Mouse (Mus musculus) yolk sac, embryonic 10.5 days (tissue): ENCODE measurements around the gene Bsn.
"Not testable (repeated sequence)": the region's sequence is repeated elsewhere in the genome, so short reads cannot be mapped to it uniquely, and the experiment has no call there.

Source experiments
- DNase-seq: peaks from one replicate; pipeline ENCODE4 v3.0.0-alpha.2; 2017; ENCODE audit warnings: low spot score

Bsn gene

DNA sequence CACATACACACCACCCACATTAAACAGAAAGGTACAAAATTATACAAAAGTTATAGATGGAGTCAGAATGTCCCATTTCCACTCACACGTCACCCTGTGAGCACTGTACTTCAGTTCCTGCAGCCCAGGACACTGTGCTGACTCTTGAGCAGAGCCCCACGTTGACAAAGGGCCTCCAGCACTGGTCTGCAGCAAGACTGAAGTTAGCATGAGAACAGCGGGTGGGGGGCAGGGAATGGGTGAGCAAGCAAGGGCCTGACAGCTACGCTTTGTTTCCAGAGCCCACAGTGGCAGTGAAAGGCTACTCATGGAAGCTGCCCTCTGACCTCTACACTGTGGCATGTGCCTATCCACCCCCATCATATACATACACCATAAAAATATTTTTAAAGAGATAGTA, 40.4 kb downstream of the Bsn start:
- no peak for DNase-seq

DNA sequence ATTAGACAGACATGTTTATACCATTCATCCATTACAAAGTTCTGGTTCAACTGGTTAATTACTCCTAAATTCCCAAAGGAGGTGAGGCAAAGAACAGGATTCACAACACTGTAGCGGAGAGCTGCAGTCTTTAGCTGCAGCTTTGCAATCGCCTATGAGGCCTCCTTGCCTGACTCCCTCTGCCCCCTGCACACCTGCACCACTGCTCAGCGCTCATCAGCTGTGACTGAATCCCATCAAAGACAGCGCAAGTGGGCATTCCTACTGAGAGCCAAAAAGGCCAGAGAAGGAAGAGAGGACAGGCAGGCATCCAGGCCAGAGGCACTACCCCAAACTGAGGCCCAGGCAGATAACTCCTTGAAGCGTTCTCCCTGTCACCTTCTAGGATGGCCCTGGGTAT, 42.6 kb downstream of the Bsn start:
- no peak for DNase-seq

DNA sequence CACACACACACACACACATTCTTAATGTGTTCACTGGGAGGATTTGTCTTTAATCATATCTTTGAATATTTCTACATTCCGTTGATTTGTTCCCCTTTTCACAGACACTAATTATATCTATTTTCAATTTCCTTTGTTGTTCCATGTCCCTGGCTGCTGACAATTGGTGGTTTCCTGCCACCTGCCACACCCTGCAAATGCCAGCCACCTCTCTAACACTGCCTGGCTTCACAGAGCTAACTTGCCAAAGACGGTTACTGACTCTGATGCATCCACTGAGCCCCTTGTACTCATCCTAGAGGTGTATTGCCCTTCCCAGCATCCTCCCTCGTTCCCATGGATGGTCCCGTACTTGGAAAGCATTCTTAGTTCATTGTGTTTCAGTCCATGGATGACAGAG, 43.7 kb downstream of the Bsn start:
- DNase-seq, result no peak

DNA sequence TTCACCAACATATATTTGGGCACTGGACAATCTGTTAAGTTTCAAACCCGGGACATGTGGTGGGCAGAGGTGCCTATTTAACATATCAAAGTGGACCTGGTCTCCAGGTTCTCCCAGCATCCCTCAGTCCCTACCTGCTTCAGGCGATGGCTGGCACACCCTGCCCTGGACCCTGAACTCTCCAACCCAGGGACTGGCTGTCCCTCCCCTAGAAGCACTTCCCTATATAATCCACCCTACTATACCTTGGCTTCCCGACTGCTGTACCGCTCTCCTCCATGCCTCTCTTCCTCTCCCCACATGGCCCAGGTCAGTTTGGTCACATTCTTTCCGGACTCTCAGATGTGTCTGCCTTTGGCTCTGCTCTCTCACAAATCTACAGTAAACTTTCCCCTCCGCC, 44.4 kb downstream of the Bsn start:
- no peak for DNase-seq

DNA sequence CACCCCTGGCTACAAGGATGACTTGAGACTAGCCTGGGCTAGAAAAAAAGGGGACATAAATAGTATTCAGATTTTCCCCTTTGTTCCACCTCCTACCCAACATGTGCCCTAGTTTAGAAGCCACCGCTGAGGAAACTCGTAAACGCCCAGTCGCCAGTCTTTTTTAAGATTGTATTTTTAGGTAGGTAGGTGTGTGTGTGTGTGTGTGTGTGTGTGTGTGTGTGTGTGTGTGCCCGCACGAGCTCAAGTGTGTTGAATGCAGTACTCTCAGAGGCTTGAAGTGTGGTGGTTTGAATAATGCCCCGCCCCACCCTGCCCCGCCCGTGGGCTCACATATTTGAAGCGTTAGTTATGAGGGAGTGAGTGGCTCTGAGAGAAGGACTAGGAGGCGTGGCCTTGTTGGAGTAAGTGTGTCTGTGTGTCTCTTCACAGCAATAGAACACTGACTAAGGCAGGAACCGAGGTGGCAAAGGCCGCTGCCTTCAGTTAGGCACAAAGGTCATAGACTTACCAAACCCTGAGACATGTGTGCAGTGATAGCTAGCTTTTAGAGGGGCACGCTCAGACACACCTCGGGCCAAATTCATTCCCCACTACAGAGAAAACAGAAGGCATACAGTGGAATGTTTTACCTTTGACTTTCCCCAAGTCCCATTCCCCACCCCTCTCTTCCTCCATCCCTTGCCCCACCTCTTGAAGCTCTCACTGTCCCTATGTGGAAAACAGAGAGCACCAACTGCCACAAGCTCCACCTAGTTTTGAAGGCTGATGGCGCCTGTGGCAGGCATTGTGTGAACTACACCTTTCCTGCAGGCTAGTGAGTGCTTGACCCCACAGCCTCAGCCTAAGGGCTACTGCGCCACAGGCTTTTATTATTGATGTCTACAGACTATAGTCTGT, 45.6 kb downstream of the Bsn start:
- DNase-seq, result no peak

DNA sequence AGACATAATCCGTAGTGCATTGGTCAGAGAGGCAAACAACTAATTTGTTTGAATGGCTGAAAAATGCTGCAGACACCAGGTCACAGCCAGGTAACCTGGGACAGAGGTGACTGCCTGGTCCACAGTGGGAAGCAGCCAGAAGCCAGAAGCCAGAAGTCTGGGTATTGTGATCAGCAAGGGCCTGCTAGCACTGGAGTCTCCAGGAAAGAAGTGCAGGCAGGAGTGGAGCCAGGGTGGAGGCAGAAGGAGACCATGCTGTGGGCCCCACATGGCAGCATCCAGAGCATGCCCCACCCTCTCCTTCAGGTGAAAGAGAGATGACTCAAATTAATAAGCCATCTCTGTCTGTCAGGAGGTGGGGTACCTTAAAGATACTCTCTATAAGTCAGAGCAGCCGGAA, 46.7 kb downstream of the Bsn start:
- no peak for DNase-seq

DNA sequence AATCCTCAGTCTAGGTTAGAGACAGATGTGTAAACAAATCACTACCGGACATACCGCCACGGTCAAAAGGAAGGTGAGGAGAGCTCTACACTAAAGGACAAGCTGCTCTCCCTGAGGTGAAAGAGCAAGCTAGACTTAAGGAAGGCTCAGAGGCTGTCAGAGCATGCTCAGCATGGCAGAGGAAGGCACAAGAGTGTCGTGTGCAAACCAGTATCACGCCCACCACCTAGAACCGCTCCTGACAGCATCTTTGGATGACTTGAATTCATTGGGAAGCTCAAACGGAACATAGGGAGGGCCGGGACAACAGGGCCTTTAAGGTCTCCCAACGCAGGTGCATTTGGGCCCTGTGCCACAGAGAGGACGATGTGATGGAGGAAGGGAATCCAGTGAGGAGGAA, 48.8 kb downstream of the Bsn start:
- no peak for DNase-seq

DNA sequence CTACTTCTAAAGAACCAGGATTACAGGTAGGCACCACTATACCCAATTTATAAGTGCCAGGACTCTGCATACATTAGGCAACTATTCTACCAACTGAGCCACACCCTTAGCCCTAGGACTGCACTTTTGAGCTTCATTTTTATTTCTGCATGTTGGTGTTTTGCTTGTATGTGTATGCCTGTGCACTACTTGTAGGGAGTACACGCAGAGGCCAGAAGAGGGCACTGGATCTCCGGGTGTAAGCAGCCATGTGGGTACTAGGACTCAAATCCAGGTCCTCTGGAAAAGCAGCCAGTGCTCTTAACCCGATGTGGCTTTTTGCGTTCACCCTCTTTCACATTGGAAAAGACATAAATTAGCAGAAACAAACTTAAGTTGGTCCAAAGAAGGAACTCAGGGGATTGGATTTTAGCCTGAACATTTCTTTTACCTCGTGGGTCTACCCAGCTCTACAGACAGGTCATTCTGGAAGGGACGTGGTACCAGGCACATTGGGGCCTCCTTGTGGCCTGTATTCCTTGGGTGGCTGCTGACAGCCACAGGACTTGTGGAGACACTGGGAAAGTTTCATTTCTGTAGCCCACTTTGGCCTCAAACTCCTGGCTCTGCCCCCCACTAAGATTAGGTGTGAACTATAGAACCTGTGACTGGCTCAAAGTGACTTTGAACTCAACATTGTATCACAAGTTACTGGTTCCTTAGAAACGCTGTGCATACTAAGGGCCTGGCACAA, 50.1 kb downstream of the Bsn start:
- DNase-seq, result no peak

DNA sequence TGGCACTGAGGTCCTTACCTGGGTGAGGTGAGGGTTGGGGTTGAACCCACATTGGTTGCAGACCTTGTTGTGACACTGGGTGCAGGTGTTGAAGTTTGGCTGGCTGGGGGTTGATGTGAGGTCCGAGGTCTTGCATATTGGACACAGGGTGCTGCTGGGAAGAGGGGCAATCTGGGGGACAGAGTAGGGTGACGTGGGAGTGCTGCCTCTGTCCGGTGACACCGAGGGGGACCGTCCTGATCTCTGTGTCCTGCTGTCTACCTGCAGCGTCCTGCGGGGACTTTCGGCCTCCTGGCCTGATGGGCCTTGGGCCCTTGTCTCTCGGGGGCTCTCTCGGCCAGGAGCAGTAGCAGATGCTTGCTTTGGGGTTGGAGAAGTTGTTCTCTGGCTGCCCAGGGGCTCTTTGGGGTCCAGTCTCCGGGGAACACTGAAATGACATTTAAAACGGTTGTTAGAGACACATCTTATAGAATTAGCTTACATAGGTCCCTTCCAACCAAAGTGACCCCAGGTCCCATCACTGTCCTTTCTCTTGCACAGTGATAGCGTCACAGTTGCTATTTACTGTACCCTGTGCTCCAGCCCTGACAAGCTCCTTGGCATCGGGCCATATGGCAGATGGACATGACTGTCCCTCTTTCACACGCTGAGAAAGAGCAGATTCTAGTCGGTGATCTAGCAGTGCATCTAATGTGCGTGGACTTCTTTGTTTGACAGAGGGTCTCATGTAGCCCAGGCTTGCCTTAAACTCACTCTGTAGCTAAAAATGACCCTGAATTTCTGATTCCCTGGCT, 50.8 kb downstream of the Bsn start:
- DNase-seq, result no peak

DNA sequence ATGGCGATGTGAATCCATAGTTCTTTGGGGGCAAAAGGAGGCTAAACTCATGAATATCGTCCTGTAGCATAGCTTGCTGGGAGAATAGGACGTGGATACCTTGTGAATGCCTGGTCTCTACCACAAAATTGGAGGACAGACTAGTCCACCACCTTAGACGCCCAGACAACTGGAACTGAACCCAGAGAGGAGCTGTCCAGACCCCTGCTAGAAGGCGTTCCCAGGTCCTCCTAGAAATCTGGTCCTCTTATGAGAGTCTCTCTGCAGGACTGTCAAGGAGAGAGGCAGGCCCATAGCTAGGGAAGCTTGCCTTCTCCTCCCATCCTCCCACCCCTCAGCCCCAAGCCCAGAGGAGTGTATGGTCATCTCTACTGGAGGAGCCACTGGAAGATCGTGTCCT, 52.1 kb downstream of the Bsn start:
- no peak for DNase-seq

DNA sequence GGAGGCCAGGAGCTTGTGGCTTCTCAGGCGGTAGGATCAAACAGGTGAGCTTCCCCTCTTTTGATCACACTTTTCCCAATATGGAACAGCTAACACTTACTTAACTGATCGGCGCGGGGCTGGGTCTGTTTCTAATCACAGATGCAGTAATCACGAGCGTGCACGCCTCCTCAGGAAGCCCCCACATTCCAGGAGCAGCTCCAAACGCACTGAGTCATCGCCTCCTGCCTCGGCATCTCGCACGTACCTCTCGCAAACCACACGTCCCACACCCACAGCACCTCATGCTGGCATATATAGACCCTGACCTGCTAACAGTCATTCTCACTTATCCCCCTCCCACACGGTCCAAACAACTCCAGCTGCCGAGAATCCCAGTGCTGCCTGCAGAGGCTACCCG, 52.7 kb downstream of the Bsn start:
- no peak for DNase-seq

DNA sequence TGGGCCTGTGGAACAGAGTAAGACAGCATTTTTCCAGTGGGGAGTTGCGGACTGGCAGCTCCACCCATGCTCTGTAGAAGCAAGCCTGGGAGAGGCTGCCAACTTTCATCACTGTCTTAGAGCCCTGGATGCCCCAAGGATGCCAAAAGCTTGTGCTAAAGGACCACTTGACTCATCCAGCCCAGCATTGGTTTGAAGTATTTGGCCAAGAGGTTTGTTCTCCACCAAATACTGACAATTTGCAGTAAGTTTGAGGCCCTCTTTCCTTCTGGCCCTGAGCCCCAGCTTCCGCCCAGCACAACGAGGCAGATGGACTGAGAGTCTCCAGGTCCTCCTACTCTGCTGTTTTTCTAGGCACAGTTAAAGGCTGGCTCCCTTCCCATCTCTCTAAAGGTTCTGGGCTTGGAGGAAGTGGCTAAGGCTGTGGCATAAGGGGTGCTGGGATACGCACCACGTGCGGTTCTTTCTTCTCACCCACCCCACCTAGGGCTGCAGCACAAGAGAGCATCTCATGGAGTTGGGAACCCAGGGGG, 53.2 kb downstream of the Bsn start:
- no peak for DNase-seq

DNA sequence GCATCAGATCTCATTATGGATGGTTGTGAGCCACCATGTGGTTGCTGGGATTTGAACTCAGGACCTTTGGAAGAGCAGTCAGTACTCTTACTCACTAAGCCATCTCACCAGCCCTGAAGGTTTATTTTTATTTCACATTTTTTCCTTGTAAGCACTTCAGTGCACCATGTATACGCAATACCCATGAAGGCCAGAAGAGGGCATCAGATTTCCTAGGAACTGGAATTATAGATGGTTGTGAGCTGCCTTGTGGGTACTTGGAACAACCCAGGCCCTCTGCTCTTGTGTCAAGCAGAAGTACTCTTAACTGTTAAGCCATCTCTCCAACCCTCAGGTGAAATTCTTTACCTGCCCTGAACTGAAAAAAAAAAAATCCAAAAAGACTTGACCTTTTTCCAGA, 54.0 kb downstream of the Bsn start:
- DNase-seq, result no peak

DNA sequence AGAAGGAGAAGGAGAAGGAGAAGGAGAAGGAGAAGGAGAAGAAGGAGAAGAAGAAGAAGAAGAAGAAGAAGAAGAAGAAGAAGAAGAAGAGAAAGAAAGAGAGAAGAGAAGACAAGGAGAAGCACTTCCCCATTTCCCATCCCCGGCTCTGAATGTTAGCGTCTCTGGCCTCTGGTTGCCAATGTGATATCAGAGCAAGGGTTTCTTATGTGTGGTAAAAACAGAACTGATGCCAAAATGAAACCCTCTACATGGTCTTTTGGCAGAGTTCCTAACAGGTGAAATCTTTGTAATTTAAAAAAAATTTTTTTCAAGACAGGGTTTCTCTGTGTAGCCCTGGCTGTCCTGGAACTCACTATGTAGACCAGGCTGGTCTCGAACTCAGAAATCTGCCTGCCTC, 54.5 kb downstream of the Bsn start:
- not testable (repeated sequence) for DNase-seq

DNA sequence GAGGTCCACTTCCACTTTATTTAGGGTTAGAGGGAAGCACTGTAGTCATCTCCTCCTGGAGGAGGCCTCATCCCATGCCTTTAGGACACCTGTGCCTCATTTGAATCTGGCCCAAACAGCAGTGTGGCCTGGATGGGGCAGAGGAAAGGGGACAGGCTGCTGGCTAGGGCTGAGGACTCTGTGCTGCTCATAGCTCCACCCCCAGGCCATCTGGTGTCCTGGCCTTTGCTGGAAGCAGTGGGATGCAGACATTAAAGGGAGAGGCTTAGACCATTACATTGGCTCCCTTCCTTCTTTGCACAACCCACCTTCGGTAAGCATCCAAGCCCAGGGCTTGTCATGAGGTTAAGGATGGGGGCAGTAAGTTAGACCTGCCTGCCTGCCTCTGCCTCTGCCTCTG, 56.7 kb downstream of the Bsn start:
- DNase-seq, result no peak

DNA sequence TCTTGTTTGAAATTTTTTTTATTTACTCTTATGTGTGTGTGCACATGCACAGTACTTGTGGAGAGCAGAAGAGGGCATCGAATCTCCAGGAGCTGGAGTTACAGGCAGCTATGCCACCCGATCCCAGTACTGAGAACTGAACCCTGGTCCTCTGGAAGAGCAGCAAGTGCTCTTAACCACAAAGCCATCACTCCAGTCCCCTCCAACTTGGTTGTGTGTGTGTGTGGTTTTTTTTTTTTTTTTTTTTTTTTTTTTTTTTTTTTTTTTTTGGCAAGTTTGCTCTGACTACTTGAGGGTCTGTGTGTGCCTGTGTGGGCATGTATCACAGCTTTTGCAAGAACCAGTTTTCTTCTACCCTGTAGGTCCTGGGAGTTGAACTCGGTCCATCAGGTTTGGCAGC, 57.8 kb downstream of the Bsn start:
- no peak for DNase-seq

DNA sequence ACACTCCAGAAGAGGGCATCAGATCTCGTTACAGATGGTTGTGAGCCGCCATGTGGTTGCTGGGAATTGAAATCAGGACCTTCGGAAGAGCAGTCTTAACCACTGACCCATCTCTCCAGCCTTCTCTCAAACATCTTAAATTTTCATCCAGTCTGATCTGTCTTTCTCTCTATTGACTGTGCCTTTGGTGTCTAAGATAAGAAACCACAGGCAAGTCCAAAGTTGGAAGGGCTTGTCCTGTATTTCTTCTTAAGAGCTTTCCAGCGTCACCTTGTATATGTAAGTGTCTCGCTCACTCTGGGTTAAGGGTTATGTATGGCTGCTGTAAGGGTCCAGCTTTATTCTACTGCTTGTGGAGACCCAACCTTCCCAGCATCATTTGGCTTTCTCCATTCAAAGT, 58.7 kb downstream of the Bsn start:
- DNase-seq, result no peak

DNA sequence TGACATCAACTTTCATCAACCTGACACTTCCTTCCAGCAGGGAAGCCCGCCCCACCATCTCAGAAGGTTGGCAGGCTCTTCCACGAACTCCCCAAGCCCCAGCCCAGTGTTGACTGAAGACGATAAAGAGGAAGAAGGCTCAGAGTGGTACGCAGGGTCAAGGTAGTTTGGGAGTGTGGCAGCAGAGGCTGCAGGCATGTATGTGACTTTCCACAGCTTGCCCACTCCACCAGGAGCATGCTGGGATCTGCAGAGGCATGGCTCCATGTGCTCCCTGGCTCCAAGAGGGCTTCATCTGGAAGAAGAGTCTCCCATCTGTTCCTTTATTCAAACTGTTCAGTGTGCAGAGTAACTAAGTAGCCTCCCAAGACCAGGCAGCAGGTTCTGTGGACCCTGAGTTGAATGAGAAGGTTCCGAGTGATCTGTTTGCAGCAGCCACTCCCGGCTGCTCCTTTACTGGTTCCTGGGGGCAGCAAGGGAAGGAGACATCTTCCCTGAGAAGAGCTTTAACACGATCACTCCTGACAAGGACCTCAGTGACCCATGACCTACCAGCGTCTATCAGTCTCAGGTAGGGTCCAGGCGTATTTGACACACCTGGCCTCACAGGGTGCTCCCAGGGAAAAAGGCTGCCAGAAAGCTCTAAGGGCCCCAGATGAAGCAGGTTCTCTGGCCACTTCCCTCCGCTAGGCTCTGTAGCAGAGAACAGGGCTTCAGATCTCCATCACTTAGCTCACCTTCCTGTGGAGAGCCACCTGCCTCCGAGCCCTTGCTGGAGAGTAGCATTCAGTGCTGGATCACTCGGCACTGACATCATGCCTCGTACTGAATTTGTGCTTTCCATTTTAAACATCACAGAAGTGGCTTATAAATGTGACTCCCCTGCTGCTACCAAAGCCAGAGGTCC, 60.9 kb downstream of the Bsn start:
- DNase-seq, result no peak

DNA sequence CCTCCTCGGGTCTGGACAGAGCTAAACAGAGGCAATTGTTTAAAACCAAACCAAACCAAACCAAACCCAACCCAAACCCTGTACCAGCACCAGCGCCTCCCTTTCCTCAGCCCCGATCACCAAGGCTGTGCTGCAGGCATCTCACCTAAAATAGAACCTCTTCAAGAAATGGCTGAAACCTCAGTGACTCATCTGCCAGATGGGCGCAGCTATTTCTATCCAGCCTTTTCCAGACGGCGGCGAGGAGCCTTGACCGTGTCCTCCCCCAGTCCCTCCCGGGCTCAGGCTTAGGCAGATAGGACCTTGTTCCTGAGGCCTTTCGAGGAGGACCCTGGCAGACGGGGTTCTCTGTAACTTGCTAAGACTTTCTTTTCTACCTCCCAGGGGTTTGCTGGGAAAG, 61.9 kb downstream of the Bsn start:
- DNase-seq, result no peak

DNA sequence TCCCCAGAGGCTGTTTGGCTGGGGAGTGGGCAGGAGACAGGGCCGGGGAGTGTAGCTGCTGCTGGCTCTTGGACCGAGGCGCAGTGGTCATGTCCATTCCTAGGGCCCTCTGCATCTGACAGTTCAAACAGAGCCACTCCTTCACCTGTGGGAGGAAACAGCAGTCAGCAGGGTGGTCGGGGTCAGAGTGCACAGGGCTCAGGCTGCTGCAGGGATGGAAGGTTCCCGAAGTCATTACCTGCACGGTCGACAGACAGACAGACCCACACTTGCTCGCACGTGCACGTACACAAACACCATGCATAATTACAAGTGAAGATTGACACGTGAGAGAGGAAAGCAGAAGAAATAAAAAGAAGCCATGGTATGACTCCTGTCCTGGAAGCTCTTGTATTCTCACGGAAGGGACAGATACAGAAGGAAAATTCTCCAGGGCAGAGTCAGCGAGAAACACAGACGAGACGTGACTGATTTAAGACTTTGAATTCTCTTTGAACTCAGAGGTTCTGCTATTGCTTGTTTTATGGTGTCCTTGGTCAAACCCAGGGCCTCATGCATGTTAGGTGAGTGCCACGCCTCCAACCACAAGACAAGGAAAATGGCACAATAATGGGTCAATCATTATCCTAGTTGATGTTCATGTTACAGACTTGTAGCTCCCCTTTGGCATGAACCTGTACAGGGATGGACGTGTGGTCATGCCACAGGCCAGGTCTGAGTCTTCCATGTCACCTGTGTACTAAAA, 63.6 kb downstream of the Bsn start:
- DNase-seq, result peak; percentile 33

DNA sequence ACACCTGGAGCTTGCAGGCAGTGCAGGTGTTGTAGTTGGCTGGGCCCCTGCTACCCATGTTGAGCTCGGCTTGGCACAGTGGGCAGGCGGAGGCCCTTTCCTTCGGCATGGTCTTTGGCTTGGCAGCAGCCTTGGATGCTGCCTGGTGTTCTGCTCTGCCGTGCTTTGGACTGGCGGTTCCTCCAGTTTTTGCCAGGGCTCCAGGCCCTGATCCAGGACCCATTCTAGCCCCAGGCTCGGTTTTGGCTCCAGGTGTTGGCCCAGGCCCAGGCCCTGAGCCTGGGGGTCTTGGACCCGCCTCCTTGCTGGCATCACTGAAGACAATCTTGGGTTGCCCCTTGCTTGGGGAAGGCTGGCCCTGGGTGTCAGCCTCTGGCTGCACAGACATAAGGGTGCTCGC, 64.5 kb downstream of the Bsn start:
- DNase-seq, result no peak
